Mouse (Mus musculus) embryo, embryonic 11 days (tissue): ENCODE measurements around the gene Lgr4.

Experiments
- DNase-seq: peaks from one replicate; pipeline ENCODE4 v3.0.0-alpha.2; 2015

The Lgr4 gene

GRCm38 (mm10) chr2:109953048-109953717 lies 35.7 kb downstream of the Lgr4 start:
- no peak for DNase-seq

DNA sequence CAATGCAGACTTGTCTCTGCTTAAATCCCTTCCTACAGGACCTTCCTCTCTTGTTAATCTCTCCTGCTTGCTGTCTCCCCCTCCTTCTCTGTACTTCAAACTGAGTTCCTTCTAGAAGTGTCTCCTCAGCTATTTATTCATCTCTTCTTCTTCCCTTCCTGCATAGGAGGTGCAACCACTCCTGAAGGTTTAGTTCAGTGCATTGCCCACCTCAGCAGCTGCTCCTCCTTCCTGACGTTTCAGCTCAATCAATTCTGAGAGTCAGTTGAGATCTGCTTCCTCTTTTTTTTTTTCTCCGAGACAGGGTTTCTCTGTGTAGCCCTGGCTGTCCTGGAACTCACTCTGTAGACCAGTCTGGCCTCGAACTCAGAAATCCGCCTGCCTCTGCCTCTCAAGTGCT lies 36.4 kb downstream of the Lgr4 start:
- DNase-seq, result no peak

- DNase-seq, result no peak
Observed at GRCm38 (mm10) chr2:109955060-109955459, 37.6 kb downstream of the Lgr4 start.

DNA sequence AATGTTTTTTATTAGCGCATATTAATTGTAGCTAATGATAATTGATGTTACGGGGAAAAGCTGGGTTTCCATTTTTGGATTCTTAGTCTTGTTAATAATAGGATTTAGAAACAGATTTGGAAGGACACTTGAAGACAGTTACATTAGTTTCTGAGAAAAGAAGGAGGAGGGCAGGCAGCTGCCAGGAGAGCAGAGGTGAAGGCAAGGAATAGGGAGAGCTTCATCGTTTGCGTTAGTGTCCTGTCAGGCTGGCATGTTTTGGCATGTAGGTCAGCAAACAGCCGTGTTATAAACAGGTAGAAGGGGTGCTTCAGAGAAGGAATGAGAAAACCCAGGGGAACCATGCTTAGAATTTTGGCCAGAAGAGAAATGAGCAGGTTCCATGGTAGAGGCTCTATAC lies 38.5 kb downstream of the Lgr4 start:
- DNase-seq, result no peak

GRCm38 (mm10) chr2:109956785-109957184 lies 39.3 kb downstream of the Lgr4 start:
- no peak for DNase-seq

- no peak for DNase-seq
Observed at GRCm38 (mm10) chr2:109958692-109959406, 41.4 kb downstream of the Lgr4 start.

DNA sequence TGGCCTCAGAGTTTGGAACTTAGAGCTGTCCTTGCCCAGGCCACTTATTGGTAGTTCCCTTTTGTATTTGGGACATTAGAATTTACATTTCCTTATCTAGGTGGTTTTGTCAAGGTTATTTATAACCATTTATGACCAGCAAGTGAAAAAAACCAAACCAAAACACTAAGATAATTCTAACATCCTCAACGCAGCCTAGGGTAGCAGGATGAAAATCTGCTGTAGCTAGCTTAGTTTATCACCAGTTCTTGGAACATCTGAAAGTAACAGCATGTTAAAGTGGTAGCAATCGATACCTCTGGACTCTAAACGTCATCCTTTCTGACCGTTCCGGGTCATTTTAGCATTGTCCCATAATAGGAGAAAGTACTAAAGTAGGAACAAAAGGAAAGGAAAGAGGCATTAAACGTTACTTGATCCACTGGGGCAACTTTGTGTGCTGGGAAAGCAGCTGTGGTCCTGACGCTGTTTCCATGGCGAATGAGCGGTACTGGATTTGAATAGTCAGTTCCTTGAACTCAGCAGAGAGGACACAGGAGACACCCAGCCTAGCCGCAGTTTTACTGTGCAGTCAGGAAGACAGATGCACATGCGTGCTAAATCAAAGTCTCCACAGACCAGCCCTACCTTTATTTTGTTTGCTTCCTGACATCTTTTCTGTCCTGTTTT lies 42.1 kb downstream of the Lgr4 start:
- DNase-seq, result peak; percentile 69

- DNase-seq, result no peak
Observed at GRCm38 (mm10) chr2:109960246-109960645, 42.8 kb downstream of the Lgr4 start.

GRCm38 (mm10) chr2:109961174-109961573 lies 43.7 kb downstream of the Lgr4 start:
- DNase-seq, result no peak

- DNase-seq, result no peak
Observed at GRCm38 (mm10) chr2:109963591-109964258, 46.3 kb downstream of the Lgr4 start.

DNA sequence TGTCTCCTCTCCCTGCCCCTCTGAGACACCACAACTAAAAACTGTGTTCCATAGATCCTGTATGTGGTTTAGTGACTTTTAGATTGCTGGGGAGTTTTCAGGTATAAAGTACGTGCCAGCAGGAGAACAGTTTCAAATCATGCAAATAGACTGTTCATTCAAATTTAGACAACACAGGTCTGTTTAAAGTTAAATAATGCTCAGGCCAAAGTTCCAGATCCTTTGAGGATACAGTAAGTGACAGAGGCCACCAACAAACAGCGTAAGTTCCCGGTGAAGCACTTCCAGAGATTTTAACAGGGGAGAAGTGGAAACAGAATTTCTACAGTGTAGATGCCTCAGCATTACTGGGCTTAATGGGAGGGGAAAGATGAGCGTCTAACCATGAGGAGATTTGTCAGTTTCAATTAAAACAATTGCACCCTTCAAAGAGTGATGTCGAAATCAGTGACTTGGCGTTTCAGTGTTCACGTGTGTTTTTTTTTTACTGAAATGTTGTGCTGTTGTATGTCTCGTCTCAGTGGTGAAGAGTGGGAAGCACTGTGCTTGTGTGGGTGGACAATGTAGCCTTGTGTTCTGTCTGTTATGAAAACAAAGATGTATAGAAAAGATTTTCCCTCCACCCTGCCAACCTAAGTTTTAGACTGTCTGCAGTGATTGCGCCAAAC lies 48.4 kb downstream of the Lgr4 start:
- no peak for DNase-seq

- DNase-seq, result no peak
Observed at GRCm38 (mm10) chr2:109966863-109967262, 49.4 kb downstream of the Lgr4 start.

GRCm38 (mm10) chr2:109969381-109969780 lies 51.9 kb downstream of the Lgr4 start:
- no peak for DNase-seq

- DNase-seq, result no peak
Observed at GRCm38 (mm10) chr2:109969926-109970532, 52.6 kb downstream of the Lgr4 start.

GRCm38 (mm10) chr2:109970744-109971410 lies 53.4 kb downstream of the Lgr4 start:
- peak; percentile 53 for DNase-seq

GRCm38 (mm10) chr2:109972310-109972709 lies 54.9 kb downstream of the Lgr4 start:
- no peak for DNase-seq

GRCm38 (mm10) chr2:109972922-109973321 lies 55.5 kb downstream of the Lgr4 start:
- DNase-seq, result no peak

GRCm38 (mm10) chr2:109974807-109975206 lies 57.4 kb downstream of the Lgr4 start:
- DNase-seq, result no peak

DNA sequence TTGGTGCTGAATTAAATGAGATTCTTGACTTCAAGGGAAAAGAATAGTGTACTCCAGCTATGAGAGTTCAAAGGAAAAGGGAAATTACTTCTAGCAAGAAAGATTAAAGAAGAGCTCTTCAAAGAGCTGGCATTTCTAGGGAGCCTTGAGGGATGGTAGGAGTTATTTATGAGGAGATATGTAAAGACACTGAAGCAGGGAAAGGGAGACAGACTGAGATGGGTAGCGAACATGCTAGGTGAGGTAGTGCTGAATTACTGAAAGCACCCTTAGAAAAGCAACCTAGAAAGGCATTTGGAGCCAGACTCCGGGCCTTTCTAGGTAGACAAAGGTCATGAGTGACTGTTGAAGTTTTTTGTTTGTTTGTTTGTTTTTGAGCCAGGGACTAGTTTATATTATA lies 58.7 kb downstream of the Lgr4 start:
- DNase-seq, result no peak

- no peak for DNase-seq
Observed at GRCm38 (mm10) chr2:109977322-109977721, 59.9 kb downstream of the Lgr4 start.

DNA sequence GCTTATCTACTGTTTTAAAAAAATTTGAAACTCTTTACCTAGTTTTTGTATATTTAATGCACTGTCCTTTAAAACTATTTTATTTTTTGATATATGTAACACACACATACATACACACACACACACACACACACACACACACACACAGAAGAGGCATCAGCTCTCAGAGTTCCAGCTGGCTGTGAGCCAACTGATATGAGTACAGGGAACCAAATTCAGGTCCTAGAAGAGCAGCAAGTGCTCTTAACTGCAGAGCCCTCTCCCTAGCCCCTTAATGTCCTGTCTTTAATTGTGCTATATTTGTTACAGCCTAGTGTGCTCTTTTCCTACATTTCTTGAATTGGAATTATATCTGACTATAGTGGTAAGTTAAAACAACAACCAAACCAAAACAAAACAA lies 61.8 kb downstream of the Lgr4 start:
- DNase-seq, result no peak

- no peak for DNase-seq
Observed at GRCm38 (mm10) chr2:109983435-109983834, 66.0 kb downstream of the Lgr4 start.
